Mouse (Mus musculus) heart, adult 9 months (tissue): Measurements from ENCODE around the gene Fgd2.

Experiments
- DNase-seq, 2 experiments: peaks; one replicate each; pipeline ENCODE4 v3.0.0; 2022; ENCODE audit warnings: low spot score in 2 of 2

Fgd2 gene

GRCm38 (mm10) chr17:29422337-29422736, 61.6 kb downstream of the Fgd2 start:
- no peak for DNase-seq

- peak; percentile 77 for DNase-seq
Measured at GRCm38 (mm10) chr17:29422912-29423504, 62.3 kb downstream of the Fgd2 start.

GRCm38 (mm10) chr17:29423991-29424390, 63.3 kb downstream of the Fgd2 start:
- no peak for DNase-seq

- DNase-seq = no peak
Measured at GRCm38 (mm10) chr17:29425345-29425744, 64.6 kb downstream of the Fgd2 start.

GRCm38 (mm10) chr17:29428213-29428612, 67.5 kb downstream of the Fgd2 start:
- no peak for DNase-seq

GRCm38 (mm10) chr17:29428826-29429225, 68.1 kb downstream of the Fgd2 start:
- no peak for DNase-seq
